Mouse (Mus musculus) midbrain, embryonic 12.5 days (tissue): Measurements from ENCODE around the gene Rbm20. TPM values are rescaled to one million over a fixed set of nuclear protein-coding genes. Genes with fewer than 3 reads are reported as not detected.
A peak's percentile ranks its signal among the peaks of the same experiment; 100 is the strongest.

Experiments used
- ATAC-seq: fragments of 200-750 bp; cut with Nextera tagmentation; 2 replicates; pipeline ENCODE4 v1.8.0; 2017; ENCODE audit warnings: low read depth, moderate TSS enrichment, moderate library complexity; ENCODE audit not compliant: low FRiP score
- H3K27ac ChIP-seq: fragments of 300-500 bp; sonication (generic); replicated peaks from 2 replicates; pipeline ENCODE4 v1.5.1; 2016; ENCODE audit warnings: mild to moderate bottlenecking
- H3K27me3 ChIP-seq: fragments of 300-500 bp; sonication (generic); 2 replicates; pipeline ENCODE4 v1.6.1; 2016; ENCODE audit warnings: mild to moderate bottlenecking
- H3K36me3 ChIP-seq: fragments of 300-500 bp; sonication (generic); 2 replicates; pipeline ENCODE4 v1.6.1; 2016
- H3K4me1 ChIP-seq: fragments of 300-500 bp; sonication (generic); 2 replicates; pipeline ENCODE4 v1.6.1; 2016
- H3K4me2 ChIP-seq: fragments of 300-500 bp; sonication (generic); replicated peaks from 2 replicates; pipeline ENCODE4 v1.6.1; 2016; ENCODE audit warnings: mild to moderate bottlenecking, moderate library complexity
- H3K4me3 ChIP-seq: fragments of 300-500 bp; sonication (generic); 2 replicates; pipeline ENCODE4 v1.5.1; 2016; ENCODE audit warnings: mild to moderate bottlenecking
- H3K9ac ChIP-seq: fragments of 300-500 bp; sonication (generic); replicated peaks from 2 replicates; pipeline ENCODE4 v1.6.1; 2016; ENCODE audit warnings: mild to moderate bottlenecking, moderate library complexity
- H3K9me3 ChIP-seq: fragments of 300-500 bp; sonication (generic); 2 replicates; pipeline ENCODE4 v1.6.1; 2016; ENCODE audit warnings: mild to moderate bottlenecking
- WGBS: fragments of 180-500 bp; shearing (Covaris S2); methylation state at CpG from one replicate; pipeline ENCODE4 v1.1.7; 2016; 5-methylcytosine and 5-hydroxymethylcytosine counted together
- polyA plus RNA-seq: library from polyadenylated mRNA; unstranded; fragments of >200 nt; fragmentation: Nextera tagmentation; extraction: Ambion mirVana; gene quantifications from 2 replicates; pipeline ENCODE4 v1.2.1, GENCODE M21; 2016

Rbm20 gene
- polyA plus RNA-seq, 1 experiment from 2014 or later = 1.3 TPM

- H3K4me1 ChIP-seq = no peaks in the 10 kb centered on the region
- WGBS = 88% methylated on average over 6 of the region's 6 CpGs
- no peak overlapping the region for H3K27ac ChIP-seq
Observed at GRCm38 (mm10) chr19:53868125-53868524, 191.0 kb downstream of the Rbm20 start.

GRCm38 (mm10) chr19:53868796-53869195, 191.7 kb downstream of the Rbm20 start:
- 87% methylated on average over 1 of the region's 1 CpGs for WGBS
- peaks cover 29% of the 10 kb centered on the region for H3K27me3 ChIP-seq
- no peak for ATAC-seq

More at GRCm38 (mm10) chr19:53868125-53868524, 191.0 kb downstream of the Rbm20 start:
- no peak overlapping the region for H3K4me2 ChIP-seq
- ATAC-seq = no peak
- no peak overlapping the region for H3K9ac ChIP-seq
- H3K27me3 ChIP-seq = peaks cover 22% of the 10 kb centered on the region
- H3K9me3 ChIP-seq = no peaks in the 10 kb centered on the region
- no peaks in the 10 kb centered on the region for H3K36me3 ChIP-seq
- H3K4me3 ChIP-seq = no peak overlapping the region

GRCm38 (mm10) chr19:53869427-53870385, 192.6 kb downstream of the Rbm20 start:
- no peak for ATAC-seq
- no peak overlapping the region for H3K27ac ChIP-seq
- no peaks in the 10 kb centered on the region for H3K36me3 ChIP-seq
- H3K4me2 ChIP-seq = no peak overlapping the region
- H3K4me1 ChIP-seq = no peaks in the 10 kb centered on the region; the same call in 1 of the 2 replicates
- no peak overlapping the region for H3K9ac ChIP-seq
- 77% methylated on average over 4 of the region's 4 CpGs for WGBS
- no peaks in the 10 kb centered on the region for H3K9me3 ChIP-seq
- no peak overlapping the region for H3K4me3 ChIP-seq
- H3K27me3 ChIP-seq = peaks cover 30% of the 10 kb centered on the region

More at GRCm38 (mm10) chr19:53868796-53869195, 191.7 kb downstream of the Rbm20 start:
- no peak overlapping the region for H3K9ac ChIP-seq
- H3K27ac ChIP-seq = no peak overlapping the region
- H3K4me3 ChIP-seq = no peak overlapping the region
- no peak overlapping the region for H3K4me2 ChIP-seq
- no peaks in the 10 kb centered on the region for H3K4me1 ChIP-seq
- no peaks in the 10 kb centered on the region for H3K36me3 ChIP-seq
- H3K9me3 ChIP-seq = no peaks in the 10 kb centered on the region

GRCm38 (mm10) chr19:53870568-53870967, 193.5 kb downstream of the Rbm20 start:
- 70% methylated on average over 2 of the region's 2 CpGs for WGBS
- no peak overlapping the region for H3K4me2 ChIP-seq

GRCm38 (mm10) chr19:53871502-53871901, 194.4 kb downstream of the Rbm20 start:
- Histone ChIP-seq H3K36me3 (no peaks in the 10 kb centered on the region), H3K4me3 (no peak overlapping the region), H3K9ac (no peak overlapping the region), H3K27me3 (peaks cover 30% of the 10 kb centered on the region), H3K9me3 (no peaks in the 10 kb centered on the region), H3K4me1 (no peaks in the 10 kb centered on the region; the same call in 1 of the 2 replicates), H3K27ac (no peak overlapping the region), H3K4me2 (no peak overlapping the region)
- 88% methylated on average over 6 of the region's 6 CpGs for WGBS
- ATAC-seq = no peak

More at GRCm38 (mm10) chr19:53870568-53870967, 193.5 kb downstream of the Rbm20 start:
- Histone ChIP-seq H3K27me3 (peaks cover 30% of the 10 kb centered on the region), H3K36me3 (no peaks in the 10 kb centered on the region), H3K27ac (no peak overlapping the region), H3K9me3 (no peaks in the 10 kb centered on the region), H3K9ac (no peak overlapping the region), H3K4me3 (no peak overlapping the region), H3K4me1 (no peaks in the 10 kb centered on the region; the same call in 1 of the 2 replicates)
- ATAC-seq = no peak

GRCm38 (mm10) chr19:53872994-53873713, 196.0 kb downstream of the Rbm20 start:
- peaks cover 32% of the 10 kb centered on the region for H3K27me3 ChIP-seq
- 87% methylated on average over 6 of the region's 6 CpGs for WGBS

GRCm38 (mm10) chr19:53875246-53875645, 198.1 kb downstream of the Rbm20 start:
- H3K4me1 ChIP-seq = no peaks in the 10 kb centered on the region; the same call in 1 of the 2 replicates
- no peak overlapping the region for H3K4me3 ChIP-seq
- 43% methylated on average over 6 of the region's 6 CpGs for WGBS
- H3K27me3 ChIP-seq = peaks cover 32% of the 10 kb centered on the region
- 0 out of 2 replicates have a peak, but pooled peaks cover under 1% of the 10 kb centered on the region for H3K9me3 ChIP-seq
- no peak overlapping the region for H3K9ac ChIP-seq
- ATAC-seq = no peak
- H3K27ac ChIP-seq = 0 out of 2 replicates have a peak overlapping the region, but pooled peaks have one; percentile 15
- no peak overlapping the region for H3K4me2 ChIP-seq
- no peaks in the 10 kb centered on the region for H3K36me3 ChIP-seq

More at GRCm38 (mm10) chr19:53872994-53873713, 196.0 kb downstream of the Rbm20 start:
- ATAC-seq = no peak
- Histone ChIP-seq H3K9me3 (no peaks in the 10 kb centered on the region), H3K27ac (no peak overlapping the region), H3K4me3 (no peak overlapping the region), H3K36me3 (no peaks in the 10 kb centered on the region), H3K4me1 (no peaks in the 10 kb centered on the region; the same call in 1 of the 2 replicates), H3K4me2 (no peak overlapping the region), H3K9ac (no peak overlapping the region)

GRCm38 (mm10) chr19:53877779-53878178, 200.7 kb downstream of the Rbm20 start:
- Histone ChIP-seq H3K9me3 (0 out of 2 replicates have a peak, but pooled peaks cover 2% of the 10 kb centered on the region), H3K36me3 (no peaks in the 10 kb centered on the region), H3K4me3 (no peak overlapping the region), H3K4me2 (no peak overlapping the region), H3K4me1 (no peaks in the 10 kb centered on the region; the same call in 1 of the 2 replicates), H3K9ac (no peak overlapping the region), H3K27me3 (peaks cover 14% of the 10 kb centered on the region), H3K27ac (no peak overlapping the region)
- no peak for ATAC-seq
- WGBS = 65% methylated on average over 1 of the region's 1 CpGs

GRCm38 (mm10) chr19:53880460-53880859, 203.4 kb downstream of the Rbm20 start:
- Histone ChIP-seq H3K4me1 (peaks cover 3% of the 10 kb centered on the region; the same call in 1 of the 2 replicates), H3K9me3 (0 out of 2 replicates have a peak, but pooled peaks cover 2% of the 10 kb centered on the region), H3K4me2 (no peak overlapping the region), H3K36me3 (no peaks in the 10 kb centered on the region), H3K27ac (no peak overlapping the region), H3K27me3 (0 out of 2 replicates have a peak, but pooled peaks cover 3% of the 10 kb centered on the region), H3K4me3 (no peak overlapping the region), H3K9ac (no peak overlapping the region)
- ATAC-seq = no peak
- WGBS = 60% methylated on average over 1 of the region's 1 CpGs

GRCm38 (mm10) chr19:53881786-53882185, 204.7 kb downstream of the Rbm20 start:
- no peak for ATAC-seq
- 59% methylated on average over 5 of the region's 5 CpGs for WGBS

GRCm38 (mm10) chr19:53885450-53885849, 208.3 kb downstream of the Rbm20 start:
- Histone ChIP-seq H3K4me3 (no peak overlapping the region), H3K36me3 (no peaks in the 10 kb centered on the region), H3K9ac (no peak overlapping the region), H3K27ac (no peak overlapping the region), H3K9me3 (no peaks in the 10 kb centered on the region), H3K4me2 (no peak overlapping the region), H3K4me1 (peaks cover 6% of the 10 kb centered on the region; the same call in 1 of the 2 replicates), H3K27me3 (no peaks in the 10 kb centered on the region)
- ATAC-seq = no peak
- WGBS = 21% methylated on average over 10 of the region's 10 CpGs

More at GRCm38 (mm10) chr19:53881786-53882185, 204.7 kb downstream of the Rbm20 start:
- peaks cover 6% of the 10 kb centered on the region; the same call in 1 of the 2 replicates for H3K4me1 ChIP-seq
- no peak overlapping the region for H3K4me2 ChIP-seq
- H3K27me3 ChIP-seq = 0 out of 2 replicates have a peak, but pooled peaks cover 3% of the 10 kb centered on the region
- no peak overlapping the region for H3K27ac ChIP-seq
- H3K36me3 ChIP-seq = no peaks in the 10 kb centered on the region
- H3K9me3 ChIP-seq = 0 out of 2 replicates have a peak, but pooled peaks cover 2% of the 10 kb centered on the region
- no peak overlapping the region for H3K4me3 ChIP-seq
- no peak overlapping the region for H3K9ac ChIP-seq
